In the genomic region with DNA sequence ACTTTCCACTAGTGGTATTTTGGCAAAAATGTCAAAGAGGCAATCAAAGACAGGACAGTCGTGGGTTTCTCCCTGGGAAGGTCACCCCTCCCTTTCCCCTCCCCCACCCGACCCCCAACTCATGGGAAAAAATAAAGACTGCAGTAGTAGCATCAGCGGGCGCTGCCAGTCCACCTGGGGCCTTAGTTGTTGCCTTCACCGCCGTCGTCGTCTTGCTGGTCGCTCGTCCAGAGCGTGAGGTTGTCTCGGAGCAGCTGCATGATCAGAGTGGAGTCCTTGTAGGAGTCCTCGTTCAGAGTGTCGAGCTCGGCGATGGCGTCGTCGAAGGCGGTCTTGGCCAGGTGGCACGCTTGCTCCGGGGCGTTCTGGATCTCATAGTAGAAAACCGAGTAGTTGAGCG, we compare ENCODE assay signal across 17 mouse cellular contexts. TPM values are rescaled to one million over a fixed set of nuclear protein-coding genes. Genes with fewer than 3 reads are reported as not detected.
"Had no signal": no experiment of that assay in that cellular context is flagged by ENCODE, and none has a peak within 500 bp of the region (broad histone marks: within the 10 kb centered on the region; RNA-seq: fewer than 3 reads in every experiment).

No protein-coding gene starts in this region.

- DNase-seq: kidney, adult 2 months; layer of hippocampus, adult 9-11 months; liver; lung, adult 18-20 months; lung, postnatal 14 days; thymus, postnatal 25 days had no signal

- H3K4me1 ChIP-seq: limb, embryonic 10.5 days had no signal

- H3K4me3 ChIP-seq: limb, embryonic 10.5 days; limb, embryonic 13.5 days; liver, embryonic 12.5 days; liver, embryonic 15.5 days; lung, embryonic 15.5 days; midbrain, embryonic 12.5 days; midbrain, embryonic 15.5 days; neural tube, embryonic 13.5 days had no signal

- H3K9me3 ChIP-seq: limb, embryonic 10.5 days; limb, embryonic 13.5 days; liver, embryonic 12.5 days; liver, embryonic 15.5 days; lung, embryonic 15.5 days; midbrain, embryonic 12.5 days; midbrain, embryonic 15.5 days; neural tube, embryonic 13.5 days had no signal

- H3K27ac ChIP-seq: kidney, postnatal 0 days; limb, embryonic 10.5 days; limb, embryonic 13.5 days; liver, embryonic 12.5 days; liver, embryonic 15.5 days; lung, embryonic 15.5 days; midbrain, embryonic 12.5 days; midbrain, embryonic 15.5 days; neural tube, embryonic 13.5 days had no signal

- H3K27me3 ChIP-seq: limb, embryonic 13.5 days; liver, embryonic 12.5 days; liver, embryonic 15.5 days; lung, embryonic 15.5 days; midbrain, embryonic 12.5 days; midbrain, embryonic 15.5 days; neural tube, embryonic 13.5 days had no signal

RNA-seq across cellular contexts. Expression of gene Hspb1, which starts 23.1 kb away (rescaled TPM):
- total RNA-seq: megakaryocyte, adult 5-6 weeks; neutrophil, adult 5-6 weeks had no signal
